Mouse (Mus musculus) neural tube, embryonic 11.5 days (tissue): Measurements from ENCODE around the gene Ampd2. TPM values are rescaled to one million over a fixed set of nuclear protein-coding genes. Genes with fewer than 3 reads are reported as not detected.

Source experiments
- ATAC-seq: fragments of 200-750 bp; cut with Nextera tagmentation; 2 replicates; pipeline ENCODE4 v1.8.0; 2017; ENCODE audit warnings: moderate number of reproducible peaks, mild to moderate bottlenecking, moderate TSS enrichment, moderate library complexity; ENCODE audit not compliant: insufficient read depth, low FRiP score, low TSS enrichment
- DNase-seq: peaks from one replicate; pipeline ENCODE4 v3.0.0-alpha.2; 2015; ENCODE audit warnings: low spot score
- H3K27ac ChIP-seq: fragments of 300-500 bp; sonication (generic); 2 replicates; pipeline ENCODE4 v1.5.1; 2014; ENCODE audit warnings: low read depth, mild to moderate bottlenecking, low read length
- H3K27me3 ChIP-seq: fragments of 300-500 bp; sonication (generic); 2 replicates; pipeline ENCODE4 v1.6.1; 2014; ENCODE audit warnings: mild to moderate bottlenecking, low read length, mixed read lengths; ENCODE audit not compliant: control insufficient read depth, insufficient read depth
- H3K36me3 ChIP-seq: fragments of 300-500 bp; sonication (generic); 2 replicates; pipeline ENCODE4 v1.6.1; 2014; ENCODE audit warnings: mild to moderate bottlenecking, low read length, moderate library complexity, mixed read lengths; ENCODE audit not compliant: control insufficient read depth, insufficient read depth
- H3K4me1 ChIP-seq: fragments of 300-500 bp; sonication (generic); 2 replicates; pipeline ENCODE4 v1.6.1; 2014; ENCODE audit warnings: low read length, mixed read lengths; ENCODE audit not compliant: control insufficient read depth, insufficient read depth
- H3K4me2 ChIP-seq: fragments of 300-500 bp; sonication (generic); 2 replicates; pipeline ENCODE4 v1.6.1; 2014; ENCODE audit warnings: low read depth, mild to moderate bottlenecking, moderate library complexity
- H3K4me3 ChIP-seq: fragments of 300-500 bp; sonication (generic); 2 replicates; pipeline ENCODE4 v1.5.1; 2014; ENCODE audit warnings: low read depth, low read length
- H3K9ac ChIP-seq: fragments of 300-500 bp; sonication (generic); 2 replicates; pipeline ENCODE4 v1.6.1; 2014; ENCODE audit warnings: mild to moderate bottlenecking, low read length
- H3K9me3 ChIP-seq: fragments of 300-500 bp; sonication (generic); 2 replicates; pipeline ENCODE4 v1.6.1; 2016; ENCODE audit warnings: low read length; ENCODE audit not compliant: control insufficient read depth
- WGBS: fragments of 180-500 bp; shearing (Covaris S2); extraction: QIAGEN DNeasy Blood & Tissue Kit; methylation state at CpG from one replicate; pipeline ENCODE4 v1.1.7; 2014; 5-methylcytosine and 5-hydroxymethylcytosine counted together
- polyA plus RNA-seq: library from polyadenylated mRNA; unstranded; fragments of >200 nt; fragmentation: Nextera tagmentation; extraction: Ambion mirVana; gene quantifications from 2 replicates; pipeline ENCODE4 v1.2.1, GENCODE M21; 2014

The Ampd2 gene
- polyA plus RNA-seq, 1 experiment from 2014 or later = 42.9 TPM

DNA sequence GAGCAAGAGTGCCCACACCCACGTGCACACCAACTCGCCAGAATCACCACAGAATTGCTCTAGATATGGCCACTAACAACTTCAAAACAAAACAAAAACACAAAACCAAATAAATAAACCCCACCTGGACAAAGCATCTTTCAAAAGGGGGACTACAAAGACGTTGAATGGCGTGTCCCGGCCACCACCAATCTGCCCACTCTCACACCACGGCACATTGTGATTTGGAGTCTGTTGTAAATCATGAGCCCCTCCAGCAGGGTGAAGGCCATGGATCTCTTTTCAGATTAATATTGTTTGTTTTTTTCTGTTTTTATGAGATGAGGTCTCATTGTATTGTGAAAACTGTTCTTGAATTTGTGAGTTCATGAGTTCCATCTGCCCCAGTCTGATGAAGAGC is 15.6 kb upstream of the Ampd2 start:
- DNase-seq = no peak
- no peak for ATAC-seq
- no peak overlapping the region for H3K9ac ChIP-seq
- H3K4me3 ChIP-seq = no peak overlapping the region
- H3K36me3 ChIP-seq = no peaks in the 10 kb centered on the region
- no peak overlapping the region for H3K27ac ChIP-seq
- 86% methylated on average over 6 of the region's 6 CpGs for WGBS
- no peak overlapping the region for H3K4me2 ChIP-seq
- H3K9me3 ChIP-seq = no peaks in the 10 kb centered on the region
- H3K4me1 ChIP-seq = no peaks in the 10 kb centered on the region
- H3K27me3 ChIP-seq = no peaks in the 10 kb centered on the region

DNA sequence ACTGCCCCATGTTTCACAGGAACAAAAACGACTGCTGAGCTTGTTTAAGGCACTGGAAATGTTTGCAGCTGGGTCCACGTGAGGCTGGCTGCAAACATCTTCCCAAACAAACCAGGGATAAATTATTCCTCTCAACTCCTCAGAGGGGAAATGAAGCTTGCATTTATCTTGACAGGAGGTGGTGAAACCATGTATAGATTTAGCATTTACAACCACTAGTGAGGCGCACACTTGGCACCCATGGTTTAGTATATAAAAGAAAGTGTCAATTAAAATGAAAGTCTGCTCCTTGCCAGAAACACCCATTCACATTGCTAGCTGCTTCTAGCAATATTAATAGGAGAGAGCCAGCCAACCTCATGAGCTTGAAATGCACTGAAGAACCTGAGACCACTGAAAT is 15.1 kb upstream of the Ampd2 start:
- DNase-seq = no peak
- H3K27ac ChIP-seq = no peak overlapping the region
- no peaks in the 10 kb centered on the region for H3K36me3 ChIP-seq
- H3K9me3 ChIP-seq = no peaks in the 10 kb centered on the region
- no peak overlapping the region for H3K4me2 ChIP-seq
- ATAC-seq = no peak
- H3K4me1 ChIP-seq = no peaks in the 10 kb centered on the region
- no peak overlapping the region for H3K4me3 ChIP-seq
- 62% methylated on average over 3 of the region's 3 CpGs for WGBS
- no peak overlapping the region for H3K9ac ChIP-seq
- H3K27me3 ChIP-seq = no peaks in the 10 kb centered on the region

DNA sequence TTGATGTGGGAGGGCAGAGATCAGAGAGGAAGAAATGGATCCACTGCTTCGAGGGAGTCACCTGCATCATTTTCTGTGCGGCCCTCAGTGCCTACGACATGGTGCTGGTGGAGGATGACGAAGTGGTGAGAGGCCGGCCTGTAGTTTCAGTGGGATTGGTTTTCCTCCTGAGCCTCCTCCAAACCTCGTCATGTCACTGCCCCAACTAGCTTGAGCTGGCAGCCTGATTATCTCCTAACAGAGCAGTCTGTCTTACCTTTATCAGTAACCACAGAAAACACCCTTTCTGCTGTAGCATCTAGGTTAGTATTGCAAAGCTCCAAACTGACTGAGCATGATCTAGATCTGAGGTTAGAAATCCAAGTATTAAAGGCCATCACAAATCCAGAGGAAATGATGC is 11.9 kb upstream of the Ampd2 start:
- Histone ChIP-seq H3K4me1 (no peaks in the 10 kb centered on the region), H3K36me3 (no peaks in the 10 kb centered on the region), H3K4me3 (no peak overlapping the region), H3K4me2 (no peak overlapping the region), H3K9me3 (no peaks in the 10 kb centered on the region), H3K27ac (no peak overlapping the region), H3K9ac (no peak overlapping the region), H3K27me3 (no peaks in the 10 kb centered on the region)
- DNase-seq (no peak), ATAC-seq (no peak)
- WGBS = 79% methylated on average over 6 of the region's 6 CpGs

DNA sequence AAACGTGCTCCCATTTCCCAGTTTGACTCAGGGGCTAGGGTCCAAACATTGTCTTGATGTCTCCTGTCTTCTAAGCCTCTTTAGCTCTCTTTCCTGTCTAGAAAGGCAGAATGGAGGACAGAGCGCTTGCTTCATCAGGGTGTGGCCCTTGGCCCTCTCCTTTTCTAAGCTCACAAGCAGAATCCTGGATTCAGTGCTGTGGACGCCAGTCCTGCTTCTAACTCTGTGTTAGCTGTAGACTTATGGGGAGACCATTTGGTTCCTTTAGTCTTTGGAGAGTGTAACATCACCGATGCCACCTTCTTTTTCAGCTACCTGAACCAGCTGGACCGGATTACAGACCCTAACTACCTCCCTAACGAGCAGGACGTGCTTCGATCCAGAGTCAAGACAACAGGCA is 11.2 kb upstream of the Ampd2 start:
- ATAC-seq = no peak
- H3K4me1 ChIP-seq = no peaks in the 10 kb centered on the region
- H3K36me3 ChIP-seq = no peaks in the 10 kb centered on the region
- H3K4me3 ChIP-seq = no peak overlapping the region
- DNase-seq = no peak
- H3K4me2 ChIP-seq = no peak overlapping the region
- no peaks in the 10 kb centered on the region for H3K27me3 ChIP-seq
- no peaks in the 10 kb centered on the region for H3K9me3 ChIP-seq
- no peak overlapping the region for H3K27ac ChIP-seq
- no peak overlapping the region for H3K9ac ChIP-seq
- WGBS = 86% methylated on average over 8 of the region's 8 CpGs

DNA sequence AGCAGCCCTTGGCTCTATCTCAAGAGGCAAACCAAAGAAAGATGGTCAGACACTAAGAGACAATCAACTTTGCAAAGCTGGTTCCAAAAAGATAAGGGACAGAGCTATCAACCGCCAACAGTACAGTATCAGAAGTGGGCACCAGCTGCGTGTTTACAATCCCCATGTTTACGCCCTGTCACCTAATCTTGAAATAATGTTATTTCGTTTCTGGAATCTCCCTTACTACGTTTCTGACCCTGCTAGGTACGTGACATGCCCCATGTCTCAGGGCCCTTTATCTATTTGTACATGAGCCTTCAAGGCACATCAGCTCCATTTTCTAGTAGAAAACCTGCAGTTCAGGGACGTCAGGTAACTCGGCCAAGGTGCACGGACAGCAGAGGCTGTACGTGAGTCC is 10.3 kb upstream of the Ampd2 start:
- Histone ChIP-seq H3K9me3 (no peaks in the 10 kb centered on the region), H3K4me3 (no peak overlapping the region), H3K36me3 (no peaks in the 10 kb centered on the region), H3K9ac (no peak overlapping the region), H3K27me3 (no peaks in the 10 kb centered on the region), H3K27ac (no peak overlapping the region), H3K4me1 (no peaks in the 10 kb centered on the region), H3K4me2 (no peak overlapping the region)
- WGBS = 96% methylated on average over 10 of the region's 10 CpGs
- no peak for DNase-seq
- no peak for ATAC-seq

DNA sequence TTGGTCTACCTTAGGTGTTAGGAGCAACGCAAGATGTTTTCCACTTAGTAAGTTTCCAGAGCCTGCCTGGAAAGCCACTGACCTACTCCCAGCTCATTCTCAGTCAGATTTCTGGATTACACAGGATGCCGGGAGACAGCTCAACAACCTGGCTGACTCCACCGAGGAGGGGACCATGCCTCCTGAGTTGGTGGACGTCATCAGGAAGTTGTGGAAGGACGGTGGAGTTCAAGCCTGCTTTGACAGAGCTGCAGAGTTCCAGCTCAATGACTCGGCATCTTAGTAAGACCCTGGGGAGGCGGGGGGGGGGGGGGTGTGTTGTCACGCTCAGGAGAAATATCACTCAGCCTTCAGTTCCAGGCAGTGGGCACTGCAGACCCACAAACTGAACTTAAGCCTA is 9.8 kb upstream of the Ampd2 start:
- H3K9me3 ChIP-seq = no peaks in the 10 kb centered on the region
- no peak overlapping the region for H3K4me2 ChIP-seq
- DNase-seq (no peak), ATAC-seq (no peak)
- H3K36me3 ChIP-seq = no peaks in the 10 kb centered on the region
- 75% methylated on average over 8 of the region's 8 CpGs for WGBS
- no peak overlapping the region for H3K9ac ChIP-seq
- H3K27me3 ChIP-seq = no peaks in the 10 kb centered on the region
- no peaks in the 10 kb centered on the region for H3K4me1 ChIP-seq
- no peak overlapping the region for H3K4me3 ChIP-seq
- H3K27ac ChIP-seq = no peak overlapping the region

DNA sequence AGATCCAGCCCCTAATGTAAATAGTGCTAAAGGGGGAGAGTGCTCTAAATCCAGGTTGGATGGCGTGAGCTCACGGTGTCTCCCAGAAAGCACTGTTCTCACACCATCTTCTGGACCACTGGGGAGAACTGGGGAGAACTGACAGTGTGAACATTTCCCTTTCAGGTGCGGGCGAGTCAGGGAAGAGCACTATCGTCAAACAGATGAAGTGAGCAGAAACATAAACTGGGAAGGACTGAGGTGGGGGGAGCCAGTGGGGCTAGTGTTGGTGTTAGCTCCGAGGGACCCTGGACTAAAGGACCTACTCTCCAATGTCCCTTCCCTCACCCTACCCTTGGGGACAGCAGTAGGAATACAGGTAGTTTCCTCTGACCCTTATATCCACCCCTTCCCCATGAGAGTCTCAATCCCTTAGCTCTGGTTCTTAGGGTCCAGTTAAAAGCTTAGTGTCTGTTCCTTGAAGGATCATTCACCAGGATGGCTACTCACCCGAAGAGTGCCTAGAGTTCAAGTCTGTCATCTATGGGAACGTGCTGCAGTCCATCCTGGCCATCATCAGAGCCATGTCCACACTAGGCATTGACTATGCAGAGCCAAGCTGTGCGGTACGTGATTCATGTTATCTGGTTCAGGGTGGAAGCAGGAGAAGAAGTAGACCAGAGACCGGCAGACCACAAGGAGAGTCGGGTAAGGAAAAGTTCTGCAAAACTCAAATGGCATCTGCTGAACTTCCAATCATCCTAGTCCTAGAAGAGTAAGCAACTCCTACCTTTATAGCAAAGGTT is 8.7 kb upstream of the Ampd2 start:
- no peak for ATAC-seq

DNA sequence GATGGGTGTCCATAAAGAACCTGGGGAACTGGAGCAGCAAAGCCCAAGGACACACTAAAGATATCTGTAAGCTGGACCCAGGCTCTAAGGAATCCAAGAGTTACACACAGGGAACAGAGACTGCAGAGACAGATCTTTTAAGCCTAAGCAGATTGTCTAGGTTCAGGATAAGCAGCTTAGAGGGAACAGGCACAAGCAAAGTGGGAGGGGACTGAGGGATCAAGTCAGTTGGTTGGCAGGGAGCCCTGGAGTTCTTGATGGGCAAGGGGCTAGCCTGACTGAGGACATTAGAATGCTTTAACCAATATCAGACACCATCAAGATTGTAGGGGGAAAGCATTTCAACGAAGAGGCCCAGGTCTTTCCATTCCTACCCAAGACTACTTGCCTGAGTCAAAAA is 7.7 kb upstream of the Ampd2 start:
- Histone ChIP-seq H3K4me1 (no peaks in the 10 kb centered on the region), H3K9me3 (no peaks in the 10 kb centered on the region), H3K27me3 (no peaks in the 10 kb centered on the region), H3K27ac (no peak overlapping the region), H3K4me3 (no peak overlapping the region), H3K4me2 (no peak overlapping the region), H3K36me3 (no peaks in the 10 kb centered on the region), H3K9ac (no peak overlapping the region)
- 88% methylated on average over 1 of the region's 1 CpGs for WGBS
- no peak for DNase-seq
- ATAC-seq = no peak

More for the DNA sequence above, 8.7 kb upstream of the Ampd2 start:
- no peaks in the 10 kb centered on the region for H3K4me1 ChIP-seq
- no peak overlapping the region for H3K27ac ChIP-seq
- no peak overlapping the region for H3K9ac ChIP-seq
- H3K36me3 ChIP-seq = no peaks in the 10 kb centered on the region
- no peak for DNase-seq
- H3K9me3 ChIP-seq = no peaks in the 10 kb centered on the region
- WGBS = 93% methylated on average over 12 of the region's 12 CpGs
- no peak overlapping the region for H3K4me2 ChIP-seq
- H3K27me3 ChIP-seq = no peaks in the 10 kb centered on the region
- no peak overlapping the region for H3K4me3 ChIP-seq

DNA sequence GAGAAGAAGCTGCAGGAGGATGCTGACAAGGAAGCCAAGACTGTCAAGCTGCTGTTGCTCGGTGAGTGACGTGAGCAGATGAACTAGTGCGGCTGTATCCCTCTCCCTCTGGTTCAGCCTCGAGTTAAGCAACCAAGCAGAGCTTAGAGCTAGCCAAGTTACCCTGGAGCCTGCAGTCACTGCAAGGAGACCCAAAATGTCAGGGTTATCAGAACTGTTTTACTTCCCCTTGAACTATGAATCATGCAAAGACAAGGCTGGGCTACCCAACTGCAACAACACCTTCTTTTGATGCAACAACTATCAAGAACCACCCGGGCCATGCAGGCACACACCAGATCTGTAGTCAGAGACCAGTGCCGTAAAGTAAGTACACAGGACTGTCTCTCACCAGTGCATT is 6.9 kb upstream of the Ampd2 start:
- ATAC-seq (no peak), DNase-seq (no peak)
- Histone ChIP-seq H3K4me3 (no peak overlapping the region), H3K36me3 (no peaks in the 10 kb centered on the region), H3K27me3 (no peaks in the 10 kb centered on the region), H3K27ac (no peak overlapping the region), H3K9ac (no peak overlapping the region), H3K9me3 (no peaks in the 10 kb centered on the region), H3K4me2 (no peak overlapping the region), H3K4me1 (no peaks in the 10 kb centered on the region)
- WGBS = 74% methylated on average over 6 of the region's 6 CpGs
